Mouse (Mus musculus) layer of hippocampus, adult 9-10 months (tissue): ENCODE measurements around the gene Igsf11.
A peak's percentile ranks its signal among the peaks of the same experiment; 100 is the strongest.

Experiments used
- DNase-seq: peaks from one replicate; pipeline ENCODE4 v3.0.0; 2022; ENCODE audit warnings: low spot score

Gene Igsf11

GRCm38 (mm10) chr16:38892371-38892770 is at the start of gene Igsf11:
TSS of gene Igsf11 (plus strand) at chr16:38892671.
- no peak for DNase-seq

- DNase-seq, result peak; percentile 51
Measured at GRCm38 (mm10) chr16:38858120-38858749, 34.2 kb upstream of the Igsf11 start.

DNA sequence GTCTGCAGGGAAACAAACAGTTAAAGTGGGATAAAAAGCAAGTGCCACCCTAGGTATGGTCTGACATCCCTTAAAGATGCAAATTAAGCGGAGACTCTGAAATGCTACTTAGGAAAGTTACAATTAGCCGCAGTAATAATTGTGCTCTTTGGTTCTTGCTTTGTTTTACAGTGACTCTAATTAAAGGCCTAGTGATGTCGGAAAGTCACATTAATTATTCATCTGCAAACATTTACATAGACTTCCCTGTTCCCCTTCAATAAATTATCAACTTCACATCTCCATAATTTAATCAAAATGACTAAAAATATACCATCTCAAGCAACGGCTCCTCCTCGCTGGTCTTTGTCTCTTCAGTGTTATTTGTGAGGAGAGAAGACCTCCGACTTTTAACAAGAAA is 31.9 kb upstream of the Igsf11 start:
- DNase-seq, result no peak

DNA sequence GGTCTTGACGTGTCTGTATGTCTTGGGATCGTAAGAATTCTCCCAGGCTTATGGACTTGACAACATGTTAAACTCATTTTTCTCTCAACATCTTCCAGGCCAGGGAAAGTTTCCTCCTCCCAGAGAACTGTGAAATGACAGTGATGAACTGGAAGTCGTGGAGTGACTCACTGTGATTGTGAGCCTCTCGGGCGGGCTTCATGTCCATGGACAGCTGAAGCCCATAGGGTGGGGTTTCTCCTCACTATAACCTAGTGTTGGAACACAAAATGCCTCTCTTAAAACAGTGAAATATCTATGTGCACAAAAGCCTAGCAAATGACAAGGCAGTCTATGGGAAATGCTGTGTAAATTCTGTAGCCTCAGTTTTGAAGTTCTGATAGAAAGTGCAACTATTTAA is 28.1 kb upstream of the Igsf11 start:
- DNase-seq, result no peak

DNA sequence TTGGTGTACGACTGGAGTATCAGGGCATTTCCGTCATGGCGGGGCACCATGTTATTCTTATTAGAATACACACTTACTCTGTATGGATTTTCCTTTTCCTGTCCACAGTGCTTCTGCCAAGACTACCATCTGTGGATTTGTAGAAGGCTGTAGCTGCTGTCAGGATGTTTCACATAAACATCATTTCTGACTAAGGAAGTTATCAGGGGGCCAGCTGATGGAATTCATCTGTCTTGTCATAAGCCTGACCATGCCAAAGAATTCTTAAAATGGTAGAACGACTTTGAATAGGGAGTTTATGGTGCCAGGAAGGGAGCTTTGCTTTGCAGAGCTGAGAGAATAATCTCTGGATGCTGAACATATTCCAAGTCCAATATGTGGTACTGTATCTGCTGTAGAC is 19.2 kb upstream of the Igsf11 start:
- DNase-seq, result no peak

GRCm38 (mm10) chr16:38874481-38874880 is 18.0 kb upstream of the Igsf11 start:
- DNase-seq, result no peak

GRCm38 (mm10) chr16:38898816-38899425 is 6.5 kb downstream of the Igsf11 start:
- DNase-seq, result no peak

DNA sequence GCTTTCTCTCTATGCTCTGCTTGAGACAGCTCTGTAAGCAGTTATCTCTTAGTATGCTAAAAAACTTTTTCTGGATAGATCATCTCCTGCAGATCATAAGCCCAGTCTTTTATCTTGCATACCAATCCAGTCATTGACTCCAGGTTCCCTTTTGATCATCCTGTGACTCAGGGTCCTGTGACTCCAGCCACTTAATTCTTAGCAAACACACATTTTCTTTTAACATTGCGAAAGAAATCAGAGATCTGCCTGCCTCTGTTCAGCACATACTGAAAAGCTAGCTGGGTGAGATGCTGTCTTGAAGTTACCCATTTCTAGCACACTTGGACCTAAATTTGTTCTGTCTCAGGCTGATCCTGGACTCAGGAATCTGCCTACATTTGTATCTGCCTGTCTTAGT is 7.6 kb downstream of the Igsf11 start:
- DNase-seq, result no peak

DNA sequence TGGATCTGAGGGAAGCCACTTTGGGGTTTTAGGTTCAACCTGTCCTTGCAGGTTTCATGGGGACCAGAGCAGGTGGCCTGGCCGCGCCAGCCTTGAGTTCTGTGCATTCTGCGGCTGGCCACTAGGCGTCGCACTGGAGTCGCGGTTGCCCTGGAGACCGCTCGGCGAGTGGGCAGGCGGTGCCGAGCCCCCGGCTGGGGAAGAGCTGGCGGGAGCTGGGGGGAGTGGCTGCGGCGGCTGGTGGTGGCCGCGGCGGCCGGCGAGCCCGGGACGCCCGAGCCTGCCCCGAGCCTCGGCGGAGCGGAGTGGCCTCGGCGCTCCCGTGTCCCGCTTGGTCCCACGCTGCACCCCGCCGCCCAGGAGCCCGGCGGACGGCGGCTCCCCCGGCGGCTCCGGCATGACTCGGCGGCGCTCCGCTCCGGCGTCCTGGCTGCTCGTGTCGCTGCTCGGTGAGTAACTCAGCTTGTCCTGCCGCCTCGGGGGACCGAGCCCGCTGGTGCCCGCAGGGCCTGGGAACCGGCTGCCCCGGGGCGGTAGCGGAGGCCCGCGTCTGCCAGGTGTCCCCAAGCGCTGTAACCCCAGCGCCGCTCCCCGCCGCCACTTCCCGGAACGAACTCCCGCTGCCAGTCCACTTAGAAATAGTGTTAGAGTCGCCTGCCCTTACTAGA is 9.8 kb downstream of the Igsf11 start:
- peak; percentile 77 for DNase-seq

DNA sequence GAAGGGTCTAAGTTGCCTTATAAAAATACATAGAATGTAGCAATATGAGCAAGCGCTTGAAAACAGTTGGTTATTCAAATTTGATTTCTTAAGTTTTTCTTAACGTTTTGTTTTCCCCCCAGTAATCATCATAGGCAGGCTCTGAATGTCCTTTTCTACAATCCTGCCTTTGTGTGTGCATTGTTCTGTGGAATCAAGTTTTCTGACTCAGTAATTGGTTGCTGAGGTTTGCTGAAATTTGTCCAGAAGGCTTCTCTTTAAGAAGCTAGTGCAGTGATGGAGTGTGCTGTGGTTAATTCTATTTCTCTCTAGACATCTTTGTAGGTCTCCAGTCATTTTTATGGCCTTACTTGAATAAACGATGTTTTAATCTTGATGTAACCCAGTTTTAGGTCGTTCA is 10.5 kb downstream of the Igsf11 start:
- DNase-seq, result no peak

GRCm38 (mm10) chr16:38904202-38904601 is 11.7 kb downstream of the Igsf11 start:
- no peak for DNase-seq

DNA sequence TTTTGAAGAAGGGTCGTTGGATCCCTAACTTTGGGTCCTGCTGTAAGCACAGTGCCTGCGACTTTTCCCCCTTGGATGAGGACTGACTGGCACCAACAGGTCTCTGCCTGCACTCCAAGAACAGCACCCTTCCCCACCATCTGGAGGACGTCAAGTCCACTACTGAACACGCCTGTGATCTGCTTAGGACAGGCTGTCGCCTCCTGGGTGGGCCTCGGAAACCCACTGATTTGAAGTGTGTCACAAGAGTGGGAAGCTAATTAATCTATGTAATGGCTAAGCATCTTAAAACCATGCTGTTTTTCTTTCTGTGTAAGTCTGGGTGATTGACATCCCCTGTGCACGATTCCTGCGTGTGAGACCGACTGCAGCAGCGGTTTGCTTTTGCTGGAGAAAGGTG is 13.4 kb downstream of the Igsf11 start:
- no peak for DNase-seq

DNA sequence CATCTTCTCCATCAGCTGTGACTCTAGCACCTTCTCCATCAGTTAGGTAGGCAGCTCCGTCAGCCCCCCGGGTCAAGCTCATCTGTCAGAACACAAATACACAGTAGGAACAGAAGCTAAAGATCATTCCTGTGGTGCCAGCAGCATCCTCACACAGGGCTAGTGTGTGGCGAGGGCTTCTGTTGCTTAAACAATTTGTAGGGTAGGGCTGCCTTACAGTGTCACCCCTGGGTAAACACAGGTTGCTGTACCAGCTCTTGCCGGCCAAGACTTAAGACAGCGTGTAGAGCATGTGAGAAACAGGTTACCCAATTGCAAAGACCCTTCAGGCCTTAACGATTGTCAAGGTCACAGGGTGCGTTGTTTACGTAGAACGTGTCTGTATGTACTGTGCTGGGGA is 15.8 kb downstream of the Igsf11 start:
- DNase-seq, result no peak

GRCm38 (mm10) chr16:38909506-38909905 is 17.0 kb downstream of the Igsf11 start:
- no peak for DNase-seq

- DNase-seq, result no peak
Measured at GRCm38 (mm10) chr16:38910088-38910487, 17.6 kb downstream of the Igsf11 start.

- DNase-seq, result no peak
Measured at GRCm38 (mm10) chr16:38915451-38915850, 23.0 kb downstream of the Igsf11 start.

DNA sequence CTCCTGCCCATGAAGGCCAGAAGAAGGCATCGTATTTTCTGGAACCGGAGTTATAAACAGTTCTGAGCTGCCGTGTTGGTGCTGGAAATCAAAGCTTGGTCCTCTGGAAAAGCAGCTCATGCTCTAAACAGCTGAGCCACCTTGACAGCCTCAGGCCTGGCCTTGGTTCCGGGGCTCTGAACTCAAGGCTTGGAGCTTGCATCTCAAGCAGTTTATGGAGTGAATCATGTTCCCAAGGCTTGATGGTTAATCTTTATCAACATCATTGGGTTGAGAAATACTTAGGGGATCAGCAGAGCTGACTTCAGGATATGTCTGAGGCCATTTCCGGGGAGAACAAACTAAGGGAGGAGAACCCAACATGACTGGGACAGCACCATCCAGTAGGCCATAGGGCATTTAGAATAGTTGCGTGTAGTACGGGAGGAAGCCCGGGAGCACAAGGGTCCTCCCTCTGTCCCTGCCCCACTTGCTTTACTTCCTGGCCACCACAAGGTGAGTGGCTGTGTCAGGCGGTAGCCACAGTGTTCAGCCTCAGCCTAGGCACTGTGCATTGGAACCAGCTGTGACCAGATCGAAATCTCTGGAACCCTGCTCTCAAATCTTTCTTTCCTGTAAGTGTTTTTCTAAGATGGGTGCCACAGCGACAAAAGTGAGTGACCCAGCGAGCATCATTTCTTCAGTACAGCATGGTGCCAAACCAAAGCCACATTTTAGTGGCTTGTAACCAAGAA is 23.7 kb downstream of the Igsf11 start:
- DNase-seq, result no peak

DNA sequence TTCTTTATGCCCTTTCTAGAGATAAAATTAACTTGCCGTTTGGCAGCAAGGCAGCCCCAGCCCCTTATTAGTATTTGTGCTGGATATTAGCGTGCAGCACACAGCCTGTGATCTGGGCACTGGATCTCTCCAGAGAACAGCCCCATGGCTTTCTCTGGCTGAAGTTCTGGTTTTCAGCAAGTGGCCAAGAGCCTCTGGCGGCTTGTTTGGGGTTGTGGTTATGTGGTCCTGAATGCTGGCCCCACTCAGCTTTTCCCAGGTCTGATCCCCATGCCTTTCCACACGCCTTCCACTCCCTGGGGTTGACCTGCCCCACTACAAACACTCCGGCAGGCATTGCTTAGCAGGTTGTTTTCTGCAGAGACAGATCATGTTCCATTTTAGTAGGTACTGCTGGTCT is 24.4 kb downstream of the Igsf11 start:
- DNase-seq, result no peak

DNA sequence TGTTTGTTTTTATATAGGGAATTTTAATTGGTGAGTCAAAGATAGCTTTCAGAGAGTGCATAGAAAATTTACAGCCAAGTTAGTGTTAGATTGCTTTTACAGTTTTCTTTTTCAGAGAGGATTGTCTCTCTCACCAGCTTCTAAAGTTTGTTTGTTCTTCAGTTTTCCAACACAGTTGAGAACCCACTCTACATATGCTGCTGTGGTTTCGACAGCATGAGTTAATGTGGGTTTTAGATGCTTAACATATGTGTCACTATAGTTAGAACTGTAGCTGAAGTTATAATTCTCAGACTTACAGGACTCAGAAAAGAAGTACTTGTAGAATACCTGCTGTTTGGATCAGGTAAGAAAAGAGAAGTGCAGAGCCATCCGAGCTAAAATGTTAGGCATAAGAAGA is 25.6 kb downstream of the Igsf11 start:
- DNase-seq, result no peak

DNA sequence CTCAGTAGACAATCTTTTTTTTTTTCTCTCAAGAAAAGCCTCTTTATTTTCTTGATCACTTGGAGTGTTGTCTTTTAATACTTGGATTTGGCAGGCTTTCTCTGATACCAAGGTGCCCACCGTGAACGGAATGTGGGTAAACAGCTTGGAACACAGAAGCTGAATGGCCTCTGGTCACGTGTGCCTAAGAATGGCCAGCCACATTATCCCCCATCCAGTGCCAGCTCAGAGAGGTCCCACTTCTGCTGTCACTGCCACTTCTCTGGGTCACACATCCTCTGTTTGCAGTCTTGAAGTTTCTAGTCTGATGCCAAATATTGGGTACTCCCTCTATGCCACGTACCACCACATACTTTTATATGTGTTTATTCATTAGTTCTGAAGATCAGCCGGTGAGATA is 28.0 kb downstream of the Igsf11 start:
- no peak for DNase-seq

GRCm38 (mm10) chr16:38924940-38925339 is 32.5 kb downstream of the Igsf11 start:
- no peak for DNase-seq

GRCm38 (mm10) chr16:38928760-38929159 is 36.3 kb downstream of the Igsf11 start:
- no peak for DNase-seq

GRCm38 (mm10) chr16:38931519-38931918 is 39.0 kb downstream of the Igsf11 start:
- DNase-seq, result no peak
